Mouse (Mus musculus): ENCODE data around the gene Krtap15.

- no peak for TF ChIP-seq CTCF (IDR thresholded peaks at IDR 0.05; ENCODE audit: control insufficient read depth, insufficient read depth, low read length)
- TF ChIP-seq POLR2A (IDR thresholded peaks at IDR 0.05; ENCODE audit: borderline replicate concordance, control insufficient read depth, low read depth, low read length) = no peak
Measured at GRCm38 (mm10) chr16:88874169-88874568, 54.2 kb downstream of the Krtap15 start, which contains the start of gene Krtap19-2.
